Mouse (Mus musculus) layer of hippocampus, adult 8-10 months (tissue): ENCODE measurements at regions not wholly inside any gene's neighbourhood (a gene's known extent, or its start where the extent isn't known, plus 50 kb on each side); places are given as distances from the start of the nearest gene placed in this dataset.
"Not testable (repeated sequence)": the region's sequence is repeated elsewhere in the genome, so short reads cannot be mapped to it uniquely, and the experiment has no call there.

ENCODE experiments used
- DNase-seq, 2 experiments: peaks; one replicate each; pipeline ENCODE4 v3.0.0; 2022; ENCODE audit warnings: low spot score in 2 of 2

- DNase-seq, result no peak
Measured at GRCm38 (mm10) chr3:33440905-33441304, 297.9 kb upstream of the Pex5l start.

DNA sequence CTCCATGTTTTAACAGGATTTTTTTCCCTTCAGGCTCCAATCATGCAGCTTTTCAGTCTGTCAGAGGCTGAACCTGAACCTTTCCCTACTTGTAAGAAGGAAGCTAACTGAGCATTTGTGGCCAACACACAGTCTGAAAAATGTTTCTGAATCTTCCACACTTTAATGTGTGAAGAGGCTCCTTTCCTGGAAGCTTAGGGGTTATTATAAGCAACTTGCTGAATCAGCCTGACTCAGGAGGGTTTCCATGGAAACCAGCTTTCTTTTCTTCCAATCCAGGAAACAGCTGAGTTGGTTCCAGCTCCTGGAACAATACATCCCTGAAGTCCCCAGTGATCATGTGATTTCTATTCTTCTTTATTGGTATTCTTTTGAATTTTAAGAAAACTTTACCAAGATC is 297.5 kb upstream of the Pex5l start:
- DNase-seq, result peak; percentile 16 to 26

- no peak for DNase-seq
Measured at GRCm38 (mm10) chr3:33416922-33417321, 273.9 kb upstream of the Pex5l start.

DNA sequence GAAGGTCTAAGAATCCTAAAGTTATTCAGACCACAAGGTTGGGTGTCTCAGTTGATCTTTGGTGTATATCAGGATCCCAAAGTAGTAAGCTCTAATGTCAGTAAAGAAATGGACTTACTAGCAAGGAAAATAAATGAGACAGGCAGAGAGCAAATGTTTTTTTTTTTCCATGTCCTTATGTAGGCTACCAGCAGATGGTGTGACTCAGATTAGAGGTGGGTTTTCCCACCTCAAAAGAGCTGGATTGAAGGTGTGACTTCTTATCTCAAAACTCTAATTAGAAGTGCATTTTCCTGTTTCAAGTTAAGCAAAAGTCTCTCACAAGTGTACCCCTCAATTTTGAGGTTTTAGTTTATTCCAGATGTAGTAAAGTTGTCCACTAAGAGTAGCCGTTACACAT is 273.3 kb upstream of the Pex5l start:
- DNase-seq, result no peak

- DNase-seq, result no peak
Measured at GRCm38 (mm10) chr3:33401904-33402303, 258.9 kb upstream of the Pex5l start.

DNA sequence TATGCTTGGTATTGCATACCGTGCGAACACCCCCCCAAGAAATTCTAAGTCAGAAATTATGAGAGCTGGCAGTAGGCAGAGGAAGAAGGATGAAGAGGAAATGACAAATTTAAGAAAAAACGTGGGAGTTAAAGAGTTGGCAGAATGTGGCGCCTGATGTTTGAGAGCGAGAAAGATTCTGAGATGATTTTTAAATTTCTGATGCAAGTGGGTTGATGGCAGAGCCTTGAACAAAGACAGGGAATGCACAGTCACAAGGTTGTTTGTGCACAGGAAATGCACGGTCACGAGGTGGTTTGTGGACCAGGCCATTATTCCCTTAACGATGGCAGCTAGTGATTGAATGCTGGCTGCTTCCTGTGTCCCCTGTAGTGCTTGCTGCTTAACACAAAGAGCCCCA is 256.3 kb upstream of the Pex5l start:
- peak; percentile 40 to 52 for DNase-seq

DNA sequence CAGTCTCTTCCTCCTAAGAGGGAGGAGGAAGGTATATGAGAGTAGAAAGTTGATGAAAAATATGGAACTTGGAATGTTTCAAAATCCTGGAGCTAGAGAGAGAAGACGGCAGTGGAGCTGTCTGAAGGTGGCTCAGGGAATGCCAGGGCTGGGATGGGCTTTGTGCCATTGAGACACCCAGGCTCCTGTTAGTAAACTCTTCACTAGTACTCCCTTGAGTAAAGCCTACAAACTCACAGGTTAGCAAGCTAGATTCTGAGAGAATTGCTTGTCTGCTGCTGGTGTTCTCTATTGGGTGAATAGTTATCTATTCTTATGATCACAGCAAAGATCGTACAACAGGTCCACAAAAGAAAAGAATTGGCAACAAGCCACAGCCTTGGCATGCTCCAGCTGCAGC is 255.3 kb upstream of the Pex5l start:
- DNase-seq, result no peak

DNA sequence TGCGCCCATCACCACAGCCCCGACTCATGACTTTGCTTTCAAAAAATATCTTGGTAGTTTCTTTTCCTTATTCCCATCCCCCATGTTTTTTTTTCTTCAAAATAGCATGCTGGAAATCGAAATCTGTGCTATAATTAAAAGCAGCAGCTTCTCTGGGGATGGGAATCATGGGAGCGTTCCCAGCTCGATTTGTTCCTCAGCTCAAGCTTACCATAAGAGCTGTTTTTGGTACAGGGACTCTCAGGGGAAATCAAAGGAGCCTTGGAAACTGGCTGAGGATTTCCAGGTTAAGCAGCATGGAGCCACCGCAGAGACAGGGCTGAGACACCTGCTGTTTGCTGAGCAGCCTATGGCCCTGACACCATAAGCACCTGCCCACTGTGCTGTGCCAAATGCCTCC is 254.2 kb upstream of the Pex5l start:
- no peak for DNase-seq

DNA sequence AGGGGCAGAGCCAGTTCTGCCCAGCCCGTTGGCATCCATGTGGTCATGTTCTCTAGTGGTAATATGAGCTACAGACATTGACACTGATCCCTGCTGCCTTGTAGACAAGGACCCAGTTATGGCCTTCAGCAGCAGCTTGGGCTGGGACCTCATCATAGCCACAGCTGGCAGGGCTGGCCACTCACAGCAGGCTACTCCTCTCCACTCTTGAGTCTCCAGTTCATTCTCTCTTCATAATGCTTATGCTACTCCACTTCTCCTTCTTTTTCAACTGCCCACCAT is 249.4 kb upstream of the Pex5l start:
- DNase-seq, result no peak

DNA sequence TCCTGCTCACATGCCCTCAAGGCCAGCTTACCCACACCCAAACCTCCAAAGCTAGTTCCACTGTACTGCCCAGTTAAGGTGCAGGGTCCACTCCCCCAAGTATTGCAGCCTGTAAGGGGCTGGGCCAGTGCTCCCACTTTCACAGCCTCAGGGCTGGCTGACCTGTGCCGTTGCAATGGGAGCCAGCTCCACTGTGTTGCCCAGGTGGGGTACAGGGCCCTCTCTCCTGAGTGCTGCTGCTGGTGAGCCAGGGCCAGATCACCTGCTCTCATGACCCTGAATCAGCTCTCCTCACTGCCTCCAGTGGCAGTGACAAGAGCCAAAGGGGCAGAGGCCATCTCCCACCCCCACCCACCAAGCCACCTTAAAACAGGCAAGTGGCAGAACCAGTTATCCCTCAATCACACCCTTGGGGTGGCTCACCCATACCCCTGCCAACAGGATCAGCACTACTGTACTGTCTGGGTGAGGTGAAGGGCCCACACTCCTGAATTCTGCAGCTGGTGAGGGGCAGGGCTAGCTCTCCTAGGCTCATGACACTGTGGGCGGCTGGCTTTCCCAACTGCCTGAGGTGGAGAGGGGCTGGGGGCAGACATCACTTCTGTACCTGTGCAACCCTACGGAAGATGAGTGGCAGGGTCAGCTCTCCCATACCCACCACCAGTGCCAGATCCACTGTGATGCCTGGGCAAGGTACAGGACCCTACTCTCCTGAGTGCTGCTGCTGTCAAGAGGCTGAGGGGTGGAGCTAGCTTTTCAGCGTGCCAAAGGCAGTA is 248.9 kb upstream of the Pex5l start:
- no peak for DNase-seq

GRCm38 (mm10) chr3:33388171-33388570 is 245.1 kb upstream of the Pex5l start:
- DNase-seq, result no peak

GRCm38 (mm10) chr3:33383622-33384021 is 240.6 kb upstream of the Pex5l start:
- DNase-seq, result no peak

- DNase-seq, result no peak
Measured at GRCm38 (mm10) chr3:33379604-33380003, 236.6 kb upstream of the Pex5l start.

DNA sequence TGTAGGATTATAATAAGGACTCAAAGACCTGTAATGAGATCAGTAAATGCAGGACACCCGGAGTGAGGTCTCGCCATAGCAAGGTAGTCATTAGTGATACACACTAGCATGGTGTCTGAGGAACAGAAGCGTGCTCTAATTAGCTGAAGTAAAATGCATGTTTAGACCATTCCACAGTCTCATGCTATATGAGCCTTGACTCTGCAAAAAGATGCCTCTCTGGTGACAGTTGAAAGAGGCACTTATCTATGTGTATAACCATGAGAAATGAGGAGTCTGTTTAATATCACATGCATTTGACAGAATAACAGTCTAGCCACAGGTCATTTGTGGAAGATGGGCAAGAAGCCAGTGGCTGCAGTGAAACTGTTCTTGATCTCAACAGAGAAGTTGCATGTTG is 232.1 kb upstream of the Pex5l start:
- DNase-seq, result no peak

DNA sequence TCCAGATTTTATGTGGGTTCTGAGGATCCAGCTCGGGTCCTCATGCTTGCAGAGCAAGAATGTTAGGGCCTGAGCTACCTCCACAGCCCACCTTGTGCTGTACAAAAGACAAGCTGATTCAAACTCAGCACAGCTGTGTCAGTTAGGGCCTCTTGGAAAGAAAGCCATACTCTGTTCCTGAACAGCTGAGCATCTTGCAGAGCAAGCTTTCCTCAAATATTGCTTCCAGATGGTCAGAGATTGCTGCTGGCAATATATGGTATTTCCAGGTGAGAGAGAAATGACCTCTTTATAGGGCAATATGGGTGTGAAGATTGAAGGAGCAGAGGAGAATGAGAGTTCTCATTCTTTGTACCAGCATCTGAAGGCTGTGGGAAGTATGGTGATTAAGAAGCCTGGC is 229.8 kb upstream of the Pex5l start:
- no peak for DNase-seq

- no peak for DNase-seq
Measured at GRCm38 (mm10) chr3:33363521-33363920, 220.5 kb upstream of the Pex5l start.

DNA sequence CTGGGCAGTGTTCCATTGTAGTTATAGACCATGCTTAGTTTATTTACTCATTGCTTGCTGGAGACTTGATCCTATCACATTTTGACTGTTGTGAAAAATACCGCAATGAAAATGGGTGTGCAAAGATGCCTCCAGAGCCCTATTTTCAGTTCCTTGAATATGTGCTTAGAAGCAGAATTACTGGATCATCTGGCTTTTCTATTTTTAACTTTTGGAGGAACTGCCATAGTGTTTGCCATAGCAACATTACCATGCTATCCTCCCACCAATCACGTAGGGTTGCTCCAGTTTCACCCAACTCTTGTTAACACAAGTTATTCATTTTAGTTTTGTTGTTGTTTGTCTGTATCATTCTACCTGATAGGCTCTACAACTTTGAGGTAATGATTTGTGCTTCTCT is 217.0 kb upstream of the Pex5l start:
- DNase-seq, result no peak

- DNase-seq, result no peak
Measured at GRCm38 (mm10) chr3:33353860-33354259, 210.8 kb upstream of the Pex5l start.

GRCm38 (mm10) chr3:33350986-33351385 is 207.9 kb upstream of the Pex5l start:
- DNase-seq, result peak; percentile 25 to 29

- peak; percentile 48 to 59 for DNase-seq
Measured at GRCm38 (mm10) chr3:33334056-33334455, 191.0 kb upstream of the Pex5l start.

DNA sequence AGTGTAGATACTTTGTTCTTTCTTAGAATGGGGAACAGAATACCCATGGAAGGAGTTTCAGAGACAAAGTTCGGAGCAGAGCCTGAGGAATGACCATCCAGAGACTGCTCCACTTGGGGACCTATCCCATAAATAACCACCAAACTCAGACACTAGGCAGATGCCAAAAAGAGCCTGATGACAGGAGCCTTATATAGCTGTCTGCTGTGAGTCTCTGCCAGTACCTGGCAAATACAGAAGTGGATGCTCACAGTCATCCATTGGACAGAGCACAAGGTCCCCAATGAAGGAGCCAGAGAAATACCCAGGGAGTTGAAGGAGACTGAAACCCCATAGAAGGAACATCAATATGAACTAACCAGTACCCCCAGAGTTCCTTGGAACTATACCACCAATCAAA is 174.6 kb upstream of the Pex5l start:
- DNase-seq, result not testable (repeated sequence)

DNA sequence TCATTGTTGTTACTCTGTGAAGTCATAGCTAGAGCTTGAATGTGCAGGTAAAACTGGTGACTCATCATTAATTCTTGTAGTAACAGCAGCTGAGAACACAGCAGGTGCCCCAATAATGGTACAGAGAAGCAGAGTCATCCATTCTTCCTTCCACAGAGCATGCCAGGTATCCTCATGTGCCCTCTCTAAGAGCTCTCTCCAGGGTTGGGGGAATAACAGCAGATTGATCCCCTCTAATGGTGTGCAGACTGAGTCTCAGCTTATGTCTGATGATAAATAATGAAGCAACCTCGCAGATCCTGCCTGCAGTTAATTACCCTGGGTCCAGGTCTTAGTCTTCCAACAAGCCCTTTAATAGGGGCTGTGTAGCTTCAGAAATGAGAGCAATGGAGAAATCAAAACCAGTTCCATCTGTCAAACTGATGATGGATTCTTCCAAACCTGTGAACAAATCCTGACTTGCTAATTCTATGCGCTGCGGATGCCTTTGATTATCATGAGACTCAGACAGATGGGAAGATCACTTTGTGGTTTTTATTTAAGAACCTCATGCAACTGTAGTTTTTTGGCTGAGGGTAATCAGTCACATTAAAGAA is 169.3 kb upstream of the Pex5l start:
- no peak for DNase-seq

DNA sequence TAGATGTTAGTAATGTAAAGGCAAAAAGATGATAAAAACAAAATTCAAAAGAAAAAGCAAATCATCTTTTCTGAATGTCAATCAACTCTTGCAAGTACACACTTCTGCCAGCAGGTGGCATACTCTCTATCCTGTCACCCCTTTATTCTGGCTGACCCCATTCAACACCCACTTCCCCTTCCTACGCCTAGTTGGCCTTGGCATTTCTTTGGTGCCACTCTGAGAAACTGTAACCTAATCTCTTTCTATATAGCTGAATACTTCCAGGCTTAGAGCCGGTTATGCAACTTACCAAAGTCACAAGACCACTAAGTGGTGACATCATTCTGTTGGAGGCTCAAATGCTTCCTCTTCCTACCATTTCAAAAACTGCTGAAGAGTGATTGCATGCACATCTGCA is 165.2 kb upstream of the Pex5l start:
- DNase-seq, result no peak

DNA sequence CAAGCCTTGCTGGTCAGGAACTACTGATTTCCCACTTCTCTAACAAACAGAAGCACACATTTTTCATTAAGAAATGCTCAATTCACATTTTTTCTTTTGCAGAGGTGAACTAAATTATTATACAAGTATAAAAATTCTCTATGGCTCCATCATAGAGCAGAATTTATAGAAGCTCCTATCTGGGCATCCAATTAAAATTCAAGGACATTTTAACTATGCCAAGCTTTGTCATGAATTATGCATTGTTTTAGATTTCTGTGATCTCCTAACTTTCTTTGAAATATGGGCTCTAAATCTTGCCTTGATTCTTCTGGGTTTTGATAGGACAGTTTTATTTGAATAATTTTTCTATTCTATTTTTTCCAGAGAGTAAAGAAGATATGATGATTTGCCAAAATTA is 163.1 kb upstream of the Pex5l start:
- DNase-seq, result no peak
